Mouse (Mus musculus): Measurements from ENCODE around the gene Gm47996. TPM values are rescaled to one million over a fixed set of nuclear protein-coding genes. Genes with fewer than 3 reads are reported as not detected.
A peak's percentile ranks its signal among the peaks of the same experiment; 100 is the strongest.
"Not testable (repeated sequence)": the region's sequence is repeated elsewhere in the genome, so short reads cannot be mapped to it uniquely, and the experiment has no call there.

Gene Gm47996
- polyA plus RNA-seq, 1 experiment from 2014 or later: not detected

GRCm38 (mm10) chr1:151192739-151193138 is 17.2 kb upstream of the Gm47996 start:
- H3K9ac ChIP-seq (ENCODE audit: low read length); H3K9me3 ChIP-seq (ENCODE audit: control insufficient read depth, low read length); H3K27me3 ChIP-seq (ENCODE audit: control insufficient read depth, insufficient read depth, low read length); H3K4me1 ChIP-seq (ENCODE audit: control insufficient read depth in 2 of 2, insufficient read depth in 2 of 2, low read length in 2 of 2); H3K4me3 ChIP-seq (ENCODE audit: control insufficient read depth in 1 of 2, insufficient read depth in 1 of 2, low read depth in 1 of 2, low read length in 2 of 2); H3K4me2 ChIP-seq (ENCODE audit: low read length); H3K36me3 ChIP-seq (ENCODE audit: control insufficient read depth, insufficient read depth, low read length); ATAC-seq (ENCODE audit: insufficient number of reproducible peaks, insufficient read depth, low FRiP score, low read depth); H3K27ac ChIP-seq (replicated peaks in 1 of 2; ENCODE audit: control insufficient read depth in 1 of 2, insufficient read depth in 1 of 2, low read depth in 2 of 2, low read length in 2 of 2): not testable (repeated sequence)
- 91% methylated on average over 15 of the region's 15 CpGs for WGBS

- 76% methylated on average over 4 of the region's 4 CpGs for WGBS
- H3K27ac ChIP-seq (replicated peaks in 1 of 2; ENCODE audit: control insufficient read depth in 1 of 2, insufficient read depth in 1 of 2, low read depth in 2 of 2, low read length in 2 of 2); H3K9me3 ChIP-seq (ENCODE audit: control insufficient read depth, low read length); H3K36me3 ChIP-seq (ENCODE audit: control insufficient read depth, insufficient read depth, low read length); ATAC-seq (ENCODE audit: insufficient number of reproducible peaks, insufficient read depth, low FRiP score, low read depth); H3K4me1 ChIP-seq (ENCODE audit: control insufficient read depth in 2 of 2, insufficient read depth in 2 of 2, low read length in 2 of 2); H3K9ac ChIP-seq (ENCODE audit: low read length); H3K4me3 ChIP-seq (ENCODE audit: control insufficient read depth in 1 of 2, insufficient read depth in 1 of 2, low read depth in 1 of 2, low read length in 2 of 2); H3K27me3 ChIP-seq (ENCODE audit: control insufficient read depth, insufficient read depth, low read length); H3K4me2 ChIP-seq (ENCODE audit: low read length): not testable (repeated sequence)
Observed at GRCm38 (mm10) chr1:151195986-151196385, 13.9 kb upstream of the Gm47996 start.

- not testable (repeated sequence) for H3K36me3 ChIP-seq (ENCODE audit: control insufficient read depth, insufficient read depth, low read length); ATAC-seq (ENCODE audit: insufficient number of reproducible peaks, insufficient read depth, low FRiP score, low read depth)
- 45% methylated on average over 3 of the region's 3 CpGs for WGBS
Observed at GRCm38 (mm10) chr1:151196690-151197089, 13.2 kb upstream of the Gm47996 start.

GRCm38 (mm10) chr1:151198120-151198519 is 11.8 kb upstream of the Gm47996 start, which contains the start of gene Gm47995:
Gene Gm47995 (plus strand): TSS chr1:151198448.
- 77% methylated on average over 1 of the region's 4 CpGs for WGBS
- H3K9me3 ChIP-seq (ENCODE audit: control insufficient read depth, low read length); H3K4me1 ChIP-seq (ENCODE audit: control insufficient read depth in 2 of 2, insufficient read depth in 2 of 2, low read length in 2 of 2); H3K4me2 ChIP-seq (ENCODE audit: low read length); H3K36me3 ChIP-seq (ENCODE audit: control insufficient read depth, insufficient read depth, low read length); H3K9ac ChIP-seq (ENCODE audit: low read length); ATAC-seq (ENCODE audit: insufficient number of reproducible peaks, insufficient read depth, low FRiP score, low read depth); H3K4me3 ChIP-seq (ENCODE audit: control insufficient read depth in 1 of 2, insufficient read depth in 1 of 2, low read depth in 1 of 2, low read length in 2 of 2); H3K27me3 ChIP-seq (ENCODE audit: control insufficient read depth, insufficient read depth, low read length); H3K27ac ChIP-seq (replicated peaks in 1 of 2; ENCODE audit: control insufficient read depth in 1 of 2, insufficient read depth in 1 of 2, low read depth in 2 of 2, low read length in 2 of 2): not testable (repeated sequence)

More at GRCm38 (mm10) chr1:151196690-151197089, 13.2 kb upstream of the Gm47996 start:
- H3K4me1 ChIP-seq (ENCODE audit: control insufficient read depth in 2 of 2, insufficient read depth in 2 of 2, low read length in 2 of 2); H3K9ac ChIP-seq (ENCODE audit: low read length); H3K4me2 ChIP-seq (ENCODE audit: low read length); H3K9me3 ChIP-seq (ENCODE audit: control insufficient read depth, low read length); H3K4me3 ChIP-seq (ENCODE audit: control insufficient read depth in 1 of 2, insufficient read depth in 1 of 2, low read depth in 1 of 2, low read length in 2 of 2); H3K27ac ChIP-seq (replicated peaks in 1 of 2; ENCODE audit: control insufficient read depth in 1 of 2, insufficient read depth in 1 of 2, low read depth in 2 of 2, low read length in 2 of 2); H3K27me3 ChIP-seq (ENCODE audit: control insufficient read depth, insufficient read depth, low read length): not testable (repeated sequence)

- not testable (repeated sequence) for H3K27ac ChIP-seq (replicated peaks in 1 of 2; ENCODE audit: control insufficient read depth in 1 of 2, insufficient read depth in 1 of 2, low read depth in 2 of 2, low read length in 2 of 2)
Observed at GRCm38 (mm10) chr1:151200620-151201019, 9.3 kb upstream of the Gm47996 start.

GRCm38 (mm10) chr1:151202771-151203170 is 7.2 kb upstream of the Gm47996 start:
- not testable (repeated sequence) for H3K36me3 ChIP-seq (ENCODE audit: control insufficient read depth, insufficient read depth, low read length); H3K9ac ChIP-seq (ENCODE audit: low read length); H3K4me2 ChIP-seq (ENCODE audit: low read length); H3K27ac ChIP-seq (replicated peaks in 1 of 2; ENCODE audit: control insufficient read depth in 1 of 2, insufficient read depth in 1 of 2, low read depth in 2 of 2, low read length in 2 of 2); H3K4me3 ChIP-seq (ENCODE audit: control insufficient read depth in 1 of 2, insufficient read depth in 1 of 2, low read depth in 1 of 2, low read length in 2 of 2); ATAC-seq (ENCODE audit: insufficient number of reproducible peaks, insufficient read depth, low FRiP score, low read depth); H3K4me1 ChIP-seq (ENCODE audit: control insufficient read depth in 2 of 2, insufficient read depth in 2 of 2, low read length in 2 of 2); H3K27me3 ChIP-seq (ENCODE audit: control insufficient read depth, insufficient read depth, low read length); H3K9me3 ChIP-seq (ENCODE audit: control insufficient read depth, low read length)
- 47% methylated on average over 3 of the region's 5 CpGs for WGBS

More at GRCm38 (mm10) chr1:151200620-151201019, 9.3 kb upstream of the Gm47996 start:
- not testable (repeated sequence) for H3K9me3 ChIP-seq (ENCODE audit: control insufficient read depth, low read length); H3K9ac ChIP-seq (ENCODE audit: low read length); H3K4me2 ChIP-seq (ENCODE audit: low read length); H3K4me1 ChIP-seq (ENCODE audit: control insufficient read depth in 2 of 2, insufficient read depth in 2 of 2, low read length in 2 of 2); ATAC-seq (ENCODE audit: insufficient number of reproducible peaks, insufficient read depth, low FRiP score, low read depth); H3K27me3 ChIP-seq (ENCODE audit: control insufficient read depth, insufficient read depth, low read length); H3K4me3 ChIP-seq (ENCODE audit: control insufficient read depth in 1 of 2, insufficient read depth in 1 of 2, low read depth in 1 of 2, low read length in 2 of 2); H3K36me3 ChIP-seq (ENCODE audit: control insufficient read depth, insufficient read depth, low read length)

- no CpG with 5 or more reads among the region's 6 CpGs for WGBS
- H3K9me3 ChIP-seq (ENCODE audit: control insufficient read depth, low read length); H3K4me1 ChIP-seq (ENCODE audit: control insufficient read depth in 2 of 2, insufficient read depth in 2 of 2, low read length in 2 of 2); H3K4me2 ChIP-seq (ENCODE audit: low read length); H3K27ac ChIP-seq (replicated peaks in 1 of 2; ENCODE audit: control insufficient read depth in 1 of 2, insufficient read depth in 1 of 2, low read depth in 2 of 2, low read length in 2 of 2); H3K27me3 ChIP-seq (ENCODE audit: control insufficient read depth, insufficient read depth, low read length); H3K4me3 ChIP-seq (ENCODE audit: control insufficient read depth in 1 of 2, insufficient read depth in 1 of 2, low read depth in 1 of 2, low read length in 2 of 2); ATAC-seq (ENCODE audit: insufficient number of reproducible peaks, insufficient read depth, low FRiP score, low read depth); H3K9ac ChIP-seq (ENCODE audit: low read length); H3K36me3 ChIP-seq (ENCODE audit: control insufficient read depth, insufficient read depth, low read length): not testable (repeated sequence)
Observed at GRCm38 (mm10) chr1:151203818-151204217, 6.1 kb upstream of the Gm47996 start, which contains the start of gene 3110040M04Rik. Gene 3110040M04Rik (plus strand): TSS chr1:151204121.

GRCm38 (mm10) chr1:151208493-151208892 is 1.4 kb upstream of the Gm47996 start:
- not testable (repeated sequence) for H3K4me2 ChIP-seq (ENCODE audit: low read length); H3K27ac ChIP-seq (replicated peaks in 1 of 2; ENCODE audit: control insufficient read depth in 1 of 2, insufficient read depth in 1 of 2, low read depth in 2 of 2, low read length in 2 of 2); H3K36me3 ChIP-seq (ENCODE audit: control insufficient read depth, insufficient read depth, low read length); H3K4me3 ChIP-seq (ENCODE audit: control insufficient read depth in 1 of 2, insufficient read depth in 1 of 2, low read depth in 1 of 2, low read length in 2 of 2); H3K9me3 ChIP-seq (ENCODE audit: control insufficient read depth, low read length); H3K9ac ChIP-seq (ENCODE audit: low read length); H3K27me3 ChIP-seq (ENCODE audit: control insufficient read depth, insufficient read depth, low read length); H3K4me1 ChIP-seq (ENCODE audit: control insufficient read depth in 2 of 2, insufficient read depth in 2 of 2, low read length in 2 of 2)
- 36% methylated on average over 3 of the region's 5 CpGs for WGBS
- ATAC-seq (ENCODE audit: insufficient number of reproducible peaks, insufficient read depth, low FRiP score, low read depth): 0 out of 2 replicates have a peak, but pooled peaks have one; percentile 39

Data from heart, embryonic 14.5 days (tissue).